Mouse (Mus musculus) MEL (cell line): Measurements from ENCODE around the gene Pex13.

ENCODE experiments used
- CHD1 ChIP-seq: IDR thresholded peaks from 2 replicates; pipeline ENCODE4 v1.6.1; 2012; ENCODE audit warnings: low read depth, mild to moderate bottlenecking, inconsistent platforms, low read length, improper control_type of control experiment
- CHD2 ChIP-seq: IDR thresholded peaks from 2 replicates; pipeline ENCODE4 v1.6.1; 2011; ENCODE audit warnings: low read length, improper control_type of control experiment
- CTCF ChIP-seq, 3 experiments: IDR thresholded peaks in 2 of 3; conservative IDR thresholded peaks in 1 of 3; 2 replicates each; pipeline ENCODE4 v1.5.1; 2011 to 2012; ENCODE audit warnings: low read length in 3 of 3, low read depth in 2 of 3, mild to moderate bottlenecking in 2 of 3, improper control_type of control experiment in 1 of 3, inconsistent platforms in 1 of 3, mixed read lengths in 1 of 3, moderate library complexity in 1 of 3; ENCODE audit not compliant: control insufficient read depth in 1 of 3, insufficient read depth in 1 of 3, poor library complexity in 1 of 3, severe bottlenecking in 1 of 3
- ETS1 ChIP-seq: IDR thresholded peaks from 2 replicates; pipeline ENCODE4 v1.6.1; 2012; ENCODE audit warnings: low read depth, mild to moderate bottlenecking, inconsistent platforms, low read length, improper control_type of control experiment, moderate library complexity
- GATA1 ChIP-seq: IDR thresholded peaks from 2 replicates; pipeline ENCODE4 v1.6.1; 2011; ENCODE audit warnings: low read depth, low read length, improper control_type of control experiment
- MXI1 ChIP-seq: IDR thresholded peaks from 2 replicates; pipeline ENCODE4 v1.6.1; 2011; ENCODE audit warnings: mild to moderate bottlenecking, low read depth, low read length, improper control_type of control experiment
- POLR2A ChIP-seq, 2 experiments: IDR thresholded peaks; 2 replicates each; pipeline ENCODE4 v1.6.1; 2011 to 2012; ENCODE audit warnings: low read length in 2 of 2, mild to moderate bottlenecking in 2 of 2, control low read depth in 1 of 2, improper control_type of control experiment in 1 of 2, low read depth in 1 of 2, moderate library complexity in 1 of 2; ENCODE audit not compliant: control insufficient read depth in 1 of 2, insufficient read depth in 1 of 2, poor library complexity in 1 of 2
- POLR2AphosphoS2 ChIP-seq: IDR thresholded peaks from 2 replicates; pipeline ENCODE4 v1.6.1; 2011; ENCODE audit warnings: low read length, improper control_type of control experiment
- TCF12 ChIP-seq: IDR thresholded peaks from 2 replicates; pipeline ENCODE4 v1.6.1; 2014; ENCODE audit warnings: low read depth, mild to moderate bottlenecking, inconsistent platforms, low read length, improper control_type of control experiment, moderate library complexity
- USF1 ChIP-seq: IDR thresholded peaks from 2 replicates; pipeline ENCODE4 v1.6.1; 2014; ENCODE audit warnings: low read depth, mild to moderate bottlenecking, inconsistent platforms, low read length, improper control_type of control experiment, moderate library complexity
- ZMIZ1 ChIP-seq: IDR thresholded peaks from 2 replicates; pipeline ENCODE4 v1.6.1; 2012; ENCODE audit warnings: low read depth, mild to moderate bottlenecking, inconsistent platforms, low read length, improper control_type of control experiment, moderate library complexity

- no peak for TF ChIP-seq MXI1
- no peak for TF ChIP-seq CTCF (IDR thresholded peaks at IDR 0.05 in 2 of 3, conservative IDR thresholded peaks at IDR 0.05 in 1 of 3; ENCODE audit: control insufficient read depth in 1 of 3, insufficient read depth in 1 of 3, low read depth in 2 of 3, low read length in 3 of 3, poor library complexity in 1 of 3, severe bottlenecking in 1 of 3)
- no peak for TF ChIP-seq ETS1
- no peak for TF ChIP-seq POLR2A (IDR thresholded peaks at IDR 0.05; ENCODE audit: control insufficient read depth in 1 of 2, insufficient read depth in 1 of 2, low read depth in 1 of 2, low read length in 2 of 2, poor library complexity in 1 of 2)
- TF ChIP-seq CHD2: no peak
- TF ChIP-seq GATA1: no peak
- no peak for TF ChIP-seq TCF12
- no peak for TF ChIP-seq ZMIZ1
- no peak for TF ChIP-seq POLR2AphosphoS2
- TF ChIP-seq USF1: no peak
- no peak for TF ChIP-seq CHD1
Measured at GRCm38 (mm10) chr11:23664232-23664631, 1.5 kb downstream of the Pex13 start.
